Mouse (Mus musculus): ENCODE measurements around the gene Txndc2. TPM values are rescaled to one million over a fixed set of nuclear protein-coding genes. Genes with fewer than 3 reads are reported as not detected.

The Txndc2 gene
- polyA plus RNA-seq, 1 experiment = not detected

GRCm38 (mm10) chr17:65679806-65680446, 38.0 kb upstream of the Txndc2 start:
- Histone ChIP-seq H3K4me1 (ENCODE audit: control insufficient read depth, insufficient read depth, low read length) (peaks cover 1% of the 10 kb centered on the region), H3K27me3 (ENCODE audit: control insufficient read depth, insufficient read depth, low read length, poor library complexity, severe bottlenecking) (no peaks in the 10 kb centered on the region), H3K9me3 (replicated peaks; ENCODE audit: control insufficient read depth, insufficient read depth, low read length, poor library complexity, severe bottlenecking) (no peaks in the 10 kb centered on the region), H3K27ac (ENCODE audit: insufficient read depth, low read length) (no peak overlapping the region), H3K9ac (ENCODE audit: low read depth, poor library complexity, severe bottlenecking) (no peak overlapping the region), H3K36me3 (ENCODE audit: control insufficient read depth, insufficient read depth, low read length, poor library complexity, severe bottlenecking) (no peaks in the 10 kb centered on the region), H3K4me3 (ENCODE audit: low read depth, low read length) (no peak overlapping the region)
- TF ChIP-seq EP300 (IDR thresholded peaks at IDR 0.05; ENCODE audit: insufficient read depth, low read depth, low read length) (no peak), POLR2A (IDR thresholded peaks at IDR 0.05; ENCODE audit: insufficient read depth, low read length) (no peak), CTCF (IDR thresholded peaks at IDR 0.05; ENCODE audit: low read depth, low read length) (no peak)

DNA sequence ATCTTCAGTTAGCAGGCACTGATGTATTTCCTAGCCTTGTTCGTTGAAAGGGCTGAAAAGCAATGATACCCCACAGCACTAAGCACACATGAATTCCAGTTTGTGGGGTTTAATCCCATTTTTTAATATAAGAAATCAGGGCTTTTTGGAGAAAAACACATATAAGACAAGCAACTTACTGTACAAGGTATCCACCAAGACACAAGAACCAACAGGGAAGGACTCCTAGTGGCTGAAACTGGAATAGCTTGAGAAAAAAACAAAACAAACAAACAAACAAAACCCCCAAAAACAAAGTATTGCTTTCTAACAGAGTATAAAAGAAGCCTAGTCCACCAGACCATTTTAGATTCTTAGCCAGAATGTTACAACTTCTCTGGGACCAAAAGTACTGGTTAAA, 35.8 kb upstream of the Txndc2 start:
- Histone ChIP-seq H3K27ac (ENCODE audit: insufficient read depth, low read length) (no peak overlapping the region), H3K4me1 (ENCODE audit: control insufficient read depth, insufficient read depth, low read length) (peaks cover 1% of the 10 kb centered on the region), H3K9me3 (replicated peaks; ENCODE audit: control insufficient read depth, insufficient read depth, low read length, poor library complexity, severe bottlenecking) (no peaks in the 10 kb centered on the region), H3K9ac (ENCODE audit: low read depth, poor library complexity, severe bottlenecking) (no peak overlapping the region), H3K4me3 (ENCODE audit: low read depth, low read length) (no peak overlapping the region), H3K27me3 (ENCODE audit: control insufficient read depth, insufficient read depth, low read length, poor library complexity, severe bottlenecking) (no peaks in the 10 kb centered on the region), H3K36me3 (ENCODE audit: control insufficient read depth, insufficient read depth, low read length, poor library complexity, severe bottlenecking) (no peaks in the 10 kb centered on the region)
- TF ChIP-seq EP300 (IDR thresholded peaks at IDR 0.05; ENCODE audit: insufficient read depth, low read depth, low read length) (no peak), CTCF (IDR thresholded peaks at IDR 0.05; ENCODE audit: low read depth, low read length) (no peak), POLR2A (IDR thresholded peaks at IDR 0.05; ENCODE audit: insufficient read depth, low read length) (no peak)

DNA sequence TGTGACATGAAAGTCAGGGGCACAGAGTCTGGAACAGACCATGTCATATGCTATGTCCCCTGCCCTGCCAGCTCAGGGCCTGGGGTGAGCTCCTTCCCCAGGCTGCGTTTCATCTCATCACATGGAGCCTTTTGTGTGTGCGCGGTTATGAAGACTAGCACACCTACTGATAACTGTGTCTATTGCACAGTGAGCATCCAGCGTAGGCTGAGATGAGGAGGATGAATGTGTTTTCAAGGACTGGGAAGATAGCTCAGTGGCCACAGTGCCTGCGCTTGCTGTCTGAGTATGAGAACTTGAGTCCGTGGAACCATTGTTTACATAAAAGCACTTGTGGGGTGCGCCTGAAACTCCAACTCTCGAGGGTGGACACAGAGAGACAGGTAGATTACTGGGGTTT, 34.6 kb upstream of the Txndc2 start:
- no peaks in the 10 kb centered on the region for H3K36me3 ChIP-seq (ENCODE audit: control insufficient read depth, insufficient read depth, low read length, poor library complexity, severe bottlenecking)
- no peaks in the 10 kb centered on the region for H3K9me3 ChIP-seq (replicated peaks; ENCODE audit: control insufficient read depth, insufficient read depth, low read length, poor library complexity, severe bottlenecking)
- H3K4me1 ChIP-seq (ENCODE audit: control insufficient read depth, insufficient read depth, low read length) = peaks cover 1% of the 10 kb centered on the region
- no peak overlapping the region for H3K27ac ChIP-seq (ENCODE audit: insufficient read depth, low read length)
- H3K27me3 ChIP-seq (ENCODE audit: control insufficient read depth, insufficient read depth, low read length, poor library complexity, severe bottlenecking) = no peaks in the 10 kb centered on the region
- TF ChIP-seq EP300 (IDR thresholded peaks at IDR 0.05; ENCODE audit: insufficient read depth, low read depth, low read length) (no peak), POLR2A (IDR thresholded peaks at IDR 0.05; ENCODE audit: insufficient read depth, low read length) (no peak), CTCF (IDR thresholded peaks at IDR 0.05; ENCODE audit: low read depth, low read length) (no peak)
- no peak overlapping the region for H3K9ac ChIP-seq (ENCODE audit: low read depth, poor library complexity, severe bottlenecking)
- H3K4me3 ChIP-seq (ENCODE audit: low read depth, low read length) = no peak overlapping the region

DNA sequence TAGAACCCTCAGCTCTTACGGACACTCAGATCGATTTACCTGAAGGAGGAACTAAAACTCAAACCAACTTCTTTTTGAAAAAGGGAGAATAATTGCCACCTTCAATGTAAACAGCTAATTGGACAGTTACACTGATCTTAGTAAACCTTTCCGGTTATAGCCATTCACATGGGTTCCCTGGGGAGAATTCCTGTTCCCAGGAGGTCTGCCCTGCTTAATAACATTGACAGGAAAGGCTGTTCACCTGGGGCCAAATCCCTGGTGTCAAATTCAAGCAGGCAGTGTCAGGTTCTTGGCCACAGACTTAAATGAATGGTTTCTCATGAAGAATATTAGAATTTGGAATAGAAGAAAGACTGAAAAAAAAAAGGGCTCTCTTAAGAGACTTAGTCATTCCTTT, 34.0 kb upstream of the Txndc2 start:
- no peak overlapping the region for H3K27ac ChIP-seq (ENCODE audit: insufficient read depth, low read length)
- no peaks in the 10 kb centered on the region for H3K36me3 ChIP-seq (ENCODE audit: control insufficient read depth, insufficient read depth, low read length, poor library complexity, severe bottlenecking)
- H3K9ac ChIP-seq (ENCODE audit: low read depth, poor library complexity, severe bottlenecking) = no peak overlapping the region
- TF ChIP-seq CTCF (IDR thresholded peaks at IDR 0.05; ENCODE audit: low read depth, low read length) = no peak
- no peaks in the 10 kb centered on the region for H3K27me3 ChIP-seq (ENCODE audit: control insufficient read depth, insufficient read depth, low read length, poor library complexity, severe bottlenecking)
- H3K4me3 ChIP-seq (ENCODE audit: low read depth, low read length) = no peak overlapping the region
- H3K9me3 ChIP-seq (replicated peaks; ENCODE audit: control insufficient read depth, insufficient read depth, low read length, poor library complexity, severe bottlenecking) = no peaks in the 10 kb centered on the region
- H3K4me1 ChIP-seq (ENCODE audit: control insufficient read depth, insufficient read depth, low read length) = peaks cover 1% of the 10 kb centered on the region

- Histone ChIP-seq H3K36me3 (ENCODE audit: control insufficient read depth, insufficient read depth, low read length, poor library complexity, severe bottlenecking) (no peaks in the 10 kb centered on the region), H3K4me1 (ENCODE audit: control insufficient read depth, insufficient read depth, low read length) (no peaks in the 10 kb centered on the region), H3K4me3 (ENCODE audit: low read depth, low read length) (no peak overlapping the region), H3K27ac (ENCODE audit: insufficient read depth, low read length) (no peak overlapping the region), H3K27me3 (ENCODE audit: control insufficient read depth, insufficient read depth, low read length, poor library complexity, severe bottlenecking) (no peaks in the 10 kb centered on the region), H3K9me3 (replicated peaks; ENCODE audit: control insufficient read depth, insufficient read depth, low read length, poor library complexity, severe bottlenecking) (no peaks in the 10 kb centered on the region), H3K9ac (ENCODE audit: low read depth, poor library complexity, severe bottlenecking) (no peak overlapping the region)
- no peak for TF ChIP-seq POLR2A (IDR thresholded peaks at IDR 0.05; ENCODE audit: insufficient read depth, low read length)
- no peak for TF ChIP-seq CTCF (IDR thresholded peaks at IDR 0.05; ENCODE audit: low read depth, low read length)
- TF ChIP-seq EP300 (IDR thresholded peaks at IDR 0.05; ENCODE audit: insufficient read depth, low read depth, low read length) = no peak
Observed at GRCm38 (mm10) chr17:65674710-65675171, 32.8 kb upstream of the Txndc2 start.

DNA sequence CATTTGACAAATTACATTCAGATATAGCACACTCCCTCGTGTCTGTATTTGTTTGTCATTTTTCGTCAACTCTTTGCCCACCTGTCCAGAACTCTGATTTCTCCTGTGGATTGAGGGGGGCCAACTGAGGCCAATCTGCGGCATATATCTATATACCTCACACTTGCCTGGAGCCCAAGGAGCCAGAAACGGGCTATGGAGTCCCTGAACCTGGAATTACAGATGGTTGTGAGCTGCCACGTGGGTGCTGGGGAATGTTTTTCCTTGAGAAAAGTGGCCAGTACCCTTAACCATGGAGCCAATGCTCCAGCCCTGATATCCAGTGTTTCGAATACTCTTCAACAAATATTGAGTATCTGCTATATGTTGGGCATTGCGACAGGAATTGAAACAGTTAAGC, 31.0 kb upstream of the Txndc2 start:
- Histone ChIP-seq H3K9ac (ENCODE audit: low read depth, poor library complexity, severe bottlenecking) (no peak overlapping the region), H3K27me3 (ENCODE audit: control insufficient read depth, insufficient read depth, low read length, poor library complexity, severe bottlenecking) (no peaks in the 10 kb centered on the region), H3K4me3 (ENCODE audit: low read depth, low read length) (no peak overlapping the region), H3K4me1 (ENCODE audit: control insufficient read depth, insufficient read depth, low read length) (no peaks in the 10 kb centered on the region), H3K27ac (ENCODE audit: insufficient read depth, low read length) (no peak overlapping the region), H3K36me3 (ENCODE audit: control insufficient read depth, insufficient read depth, low read length, poor library complexity, severe bottlenecking) (no peaks in the 10 kb centered on the region), H3K9me3 (replicated peaks; ENCODE audit: control insufficient read depth, insufficient read depth, low read length, poor library complexity, severe bottlenecking) (no peaks in the 10 kb centered on the region)
- TF ChIP-seq EP300 (IDR thresholded peaks at IDR 0.05; ENCODE audit: insufficient read depth, low read depth, low read length) (no peak), POLR2A (IDR thresholded peaks at IDR 0.05; ENCODE audit: insufficient read depth, low read length) (no peak), CTCF (IDR thresholded peaks at IDR 0.05; ENCODE audit: low read depth, low read length) (no peak)

Measured in ES-Bruce4 (cell line).